Mouse (Mus musculus) CD4-positive, CD25-positive, alpha-beta regulatory T cell, adult 2 months (primary cell): ENCODE data around the gene Abcc4.

ENCODE experiments used
- DNase-seq: peaks from one replicate; pipeline ENCODE4 v3.0.0-alpha.2; 2012; ENCODE audit warnings: low read depth, low spot score

The Abcc4 gene

GRCm38 (mm10) chr14:118434842-118435241 is 271.2 kb downstream of the Abcc4 start:
- DNase-seq = no peak

- DNase-seq = no peak
These were observed 272.2 kb downstream of the Abcc4 start for GRCm38 (mm10) chr14:118433848-118434247.
